Mouse (Mus musculus): ENCODE data around the gene Adgra3. TPM values are rescaled to one million over a fixed set of nuclear protein-coding genes. Genes with fewer than 3 reads are reported as not detected.

Gene Adgra3
- polyA plus RNA-seq (2014; fragmentation: Illumina TruSeq; extraction: RNeasy Lipid Tissue Mini Kit (QIAGEN cat#74804); ENCODE audit: low read depth, low replicate concordance): 12.4 TPM

DNA sequence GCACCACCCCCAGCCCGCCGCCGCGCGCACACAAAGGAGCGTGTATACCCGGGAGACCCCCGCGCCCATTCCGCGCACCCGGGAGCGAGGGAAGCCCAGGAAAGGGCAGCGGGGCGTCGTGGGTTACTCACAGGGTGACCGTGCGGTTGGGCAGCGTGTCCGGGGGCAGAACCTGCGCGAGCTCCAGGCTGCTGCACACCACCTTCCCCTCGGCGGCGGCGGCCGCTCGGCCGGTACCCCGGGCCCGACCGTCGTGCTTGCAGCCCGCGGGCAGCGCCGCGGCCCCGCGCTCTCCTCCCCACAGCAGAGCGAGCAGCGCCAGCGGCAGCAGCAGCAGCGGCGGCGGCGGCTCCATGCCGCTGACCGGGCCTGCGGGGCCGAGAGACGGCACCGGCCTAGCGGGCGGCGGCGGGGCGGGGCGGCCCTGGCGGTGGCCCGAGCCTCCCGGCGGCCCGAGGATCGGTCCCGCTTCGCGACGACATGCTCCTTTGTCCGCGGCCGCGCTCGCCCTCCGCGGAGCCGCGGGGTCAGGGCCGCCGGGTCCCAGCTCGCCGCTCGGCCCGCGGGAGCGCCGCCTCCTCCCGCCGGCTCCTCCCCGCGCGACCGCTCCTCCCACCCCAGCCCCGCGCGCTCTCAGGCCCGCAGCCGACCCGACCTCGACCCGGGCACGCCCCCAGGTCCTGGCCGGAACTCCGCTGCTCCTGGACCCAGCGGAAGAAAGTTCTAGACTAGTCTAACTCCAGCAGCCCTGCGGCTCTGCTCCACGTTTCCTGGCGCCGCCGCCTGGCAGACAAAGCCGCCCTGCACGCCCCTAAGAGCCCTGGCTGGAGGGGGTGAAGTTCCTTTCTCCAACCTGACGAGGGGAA lies at the start of gene Adgra3:
Adgra3 (minus strand) TSS at position 586 of the 866 bp plus-strand sequence.

Measured in adipose tissue, adult 10 weeks (tissue).